Mouse (Mus musculus): ENCODE measurements around the gene Capn8.

DNA sequence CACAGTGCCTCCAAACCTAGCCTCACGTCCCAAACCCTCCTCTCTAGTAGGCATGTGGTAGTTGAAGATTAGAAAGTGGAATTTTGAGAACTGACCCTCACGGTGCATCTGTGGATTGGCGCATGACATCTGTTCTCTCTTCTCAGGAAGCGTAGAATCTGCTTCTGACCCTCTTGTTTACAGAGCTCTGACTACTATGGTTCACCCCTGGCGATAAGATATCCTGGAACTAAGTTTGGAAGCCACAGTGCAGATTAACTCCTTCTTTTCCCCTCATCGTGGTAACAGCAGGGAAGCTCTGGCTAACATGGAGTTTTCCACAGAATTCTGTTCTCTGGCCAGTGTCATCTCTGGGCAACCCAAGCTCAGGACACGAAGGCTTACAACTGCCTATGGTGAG is 95.6 kb downstream of the Capn8 start:
- no peak for TF ChIP-seq CTCF (IDR thresholded peaks at IDR 0.05; ENCODE audit: borderline replicate concordance, control insufficient read depth, extremely low read depth, insufficient read depth, low read length, poor library complexity)
- TF ChIP-seq POLR2A (IDR thresholded peaks at IDR 0.05; ENCODE audit: control insufficient read depth, extremely low read depth, insufficient read depth, low read length, poor library complexity), result no peak
